Mouse (Mus musculus): ENCODE results near the gene Tns3. TPM values are rescaled to one million over a fixed set of nuclear protein-coding genes. Genes with fewer than 3 reads are reported as not detected.
"Not testable (repeated sequence)": the region's sequence is repeated elsewhere in the genome, so short reads cannot be mapped to it uniquely, and the experiment has no call there.

Tns3 gene
- polyA plus RNA-seq, 1 experiment: 45.7 TPM

- Histone ChIP-seq H3K27me3 (ENCODE audit: control insufficient read depth, insufficient read depth, low read length, poor library complexity, severe bottlenecking) (no peaks in the 10 kb centered on the region), H3K4me3 (ENCODE audit: low read depth, low read length) (no peak overlapping the region), H3K9me3 (replicated peaks; ENCODE audit: control insufficient read depth, insufficient read depth, low read length, poor library complexity, severe bottlenecking) (no peaks in the 10 kb centered on the region), H3K4me1 (ENCODE audit: control insufficient read depth, insufficient read depth, low read length) (no peaks in the 10 kb centered on the region), H3K36me3 (ENCODE audit: control insufficient read depth, insufficient read depth, low read length, poor library complexity, severe bottlenecking) (peaks cover 16% of the 10 kb centered on the region), H3K9ac (ENCODE audit: low read depth, poor library complexity, severe bottlenecking) (no peak overlapping the region), H3K27ac (ENCODE audit: insufficient read depth, low read length) (no peak overlapping the region)
- TF ChIP-seq CTCF (IDR thresholded peaks at IDR 0.05; ENCODE audit: low read depth, low read length): peak; percentile 56
- no peak for TF ChIP-seq EP300 (IDR thresholded peaks at IDR 0.05; ENCODE audit: insufficient read depth, low read depth, low read length)
These were observed 118.5 kb downstream of the Tns3 start for GRCm38 (mm10) chr11:8545798-8546197.

DNA sequence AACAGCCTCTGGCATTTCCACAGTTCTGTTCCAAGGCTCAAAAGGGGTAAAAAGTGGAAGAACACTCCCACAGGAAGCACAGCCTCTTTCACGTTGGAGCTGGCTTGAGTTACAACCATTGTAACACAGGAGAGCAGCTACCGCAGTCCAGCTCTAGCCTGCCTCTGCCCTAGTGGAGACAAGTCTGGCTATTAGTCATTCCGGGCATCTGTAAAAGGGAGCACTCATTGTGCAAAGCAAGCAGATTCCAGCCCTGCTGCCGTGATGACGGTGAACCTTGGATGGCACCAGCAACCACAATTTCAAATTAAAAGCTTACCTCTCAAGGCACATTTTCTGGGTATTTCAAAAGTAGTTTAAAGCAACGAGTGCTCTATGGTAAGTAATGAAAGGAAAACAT lies 120.0 kb downstream of the Tns3 start:
- Histone ChIP-seq H3K27ac (ENCODE audit: insufficient read depth, low read length) (no peak overlapping the region), H3K4me3 (ENCODE audit: low read depth, low read length) (no peak overlapping the region), H3K36me3 (ENCODE audit: control insufficient read depth, insufficient read depth, low read length, poor library complexity, severe bottlenecking) (peaks cover 20% of the 10 kb centered on the region), H3K9me3 (replicated peaks; ENCODE audit: control insufficient read depth, insufficient read depth, low read length, poor library complexity, severe bottlenecking) (no peaks in the 10 kb centered on the region), H3K9ac (ENCODE audit: low read depth, poor library complexity, severe bottlenecking) (no peak overlapping the region), H3K4me1 (ENCODE audit: control insufficient read depth, insufficient read depth, low read length) (no peaks in the 10 kb centered on the region), H3K27me3 (ENCODE audit: control insufficient read depth, insufficient read depth, low read length, poor library complexity, severe bottlenecking) (no peaks in the 10 kb centered on the region)
- TF ChIP-seq POLR2A (IDR thresholded peaks at IDR 0.05; ENCODE audit: insufficient read depth, low read length) (no peak), CTCF (IDR thresholded peaks at IDR 0.05; ENCODE audit: low read depth, low read length) (no peak), EP300 (IDR thresholded peaks at IDR 0.05; ENCODE audit: insufficient read depth, low read depth, low read length) (no peak)

GRCm38 (mm10) chr11:8541222-8541815 lies 123.0 kb downstream of the Tns3 start:
- no peak overlapping the region for H3K27ac ChIP-seq (ENCODE audit: insufficient read depth, low read length)
- H3K27me3 ChIP-seq (ENCODE audit: control insufficient read depth, insufficient read depth, low read length, poor library complexity, severe bottlenecking): no peaks in the 10 kb centered on the region
- H3K4me3 ChIP-seq (ENCODE audit: low read depth, low read length): no peak overlapping the region
- H3K4me1 ChIP-seq (ENCODE audit: control insufficient read depth, insufficient read depth, low read length): no peaks in the 10 kb centered on the region
- no peak overlapping the region for H3K9ac ChIP-seq (ENCODE audit: low read depth, poor library complexity, severe bottlenecking)
- H3K9me3 ChIP-seq (replicated peaks; ENCODE audit: control insufficient read depth, insufficient read depth, low read length, poor library complexity, severe bottlenecking): no peaks in the 10 kb centered on the region
- TF ChIP-seq CTCF (IDR thresholded peaks at IDR 0.05; ENCODE audit: low read depth, low read length): no peak
- no peak for TF ChIP-seq EP300 (IDR thresholded peaks at IDR 0.05; ENCODE audit: insufficient read depth, low read depth, low read length)
- TF ChIP-seq POLR2A (IDR thresholded peaks at IDR 0.05; ENCODE audit: insufficient read depth, low read length): no peak
- peaks cover 24% of the 10 kb centered on the region for H3K36me3 ChIP-seq (ENCODE audit: control insufficient read depth, insufficient read depth, low read length, poor library complexity, severe bottlenecking)

- peaks cover 17% of the 10 kb centered on the region for H3K36me3 ChIP-seq (ENCODE audit: control insufficient read depth, insufficient read depth, low read length, poor library complexity, severe bottlenecking)
- H3K27ac ChIP-seq (ENCODE audit: insufficient read depth, low read length): no peak overlapping the region
These were observed 124.6 kb downstream of the Tns3 start for GRCm38 (mm10) chr11:8539593-8540265.

DNA sequence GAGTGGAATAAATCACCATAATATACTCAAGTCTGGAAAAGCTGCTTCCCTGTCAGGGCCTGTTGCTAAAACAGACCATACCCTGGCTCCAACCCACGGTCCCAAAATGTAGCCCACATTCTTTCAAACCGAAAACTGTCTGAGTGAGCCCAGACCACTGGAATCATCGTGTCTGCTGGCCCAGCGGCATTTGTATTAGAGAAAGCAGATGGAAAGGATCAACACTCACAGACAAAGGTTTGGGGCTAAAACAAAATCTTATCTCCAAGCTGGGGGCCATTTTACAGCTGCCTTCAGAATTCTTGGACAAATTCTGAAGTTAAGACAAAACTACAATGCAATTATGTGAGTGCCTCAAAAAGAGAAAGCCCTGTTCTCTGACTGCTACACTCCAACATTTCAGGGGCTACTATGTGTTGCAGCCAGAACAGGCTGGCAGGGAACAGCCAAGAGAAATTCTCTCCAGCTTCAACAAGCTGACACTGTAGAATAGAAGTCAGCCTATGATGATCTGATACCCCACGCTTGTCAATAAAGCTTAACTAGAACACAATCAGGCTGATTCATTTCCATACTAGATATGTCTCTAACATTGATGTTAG lies 127.2 kb downstream of the Tns3 start:
- TF ChIP-seq POLR2A (IDR thresholded peaks at IDR 0.05; ENCODE audit: insufficient read depth, low read length) (no peak), EP300 (IDR thresholded peaks at IDR 0.05; ENCODE audit: insufficient read depth, low read depth, low read length) (no peak), CTCF (IDR thresholded peaks at IDR 0.05; ENCODE audit: low read depth, low read length) (no peak)

More at GRCm38 (mm10) chr11:8539593-8540265, 124.6 kb downstream of the Tns3 start:
- Histone ChIP-seq H3K9ac (ENCODE audit: low read depth, poor library complexity, severe bottlenecking) (no peak overlapping the region), H3K4me1 (ENCODE audit: control insufficient read depth, insufficient read depth, low read length) (no peaks in the 10 kb centered on the region), H3K4me3 (ENCODE audit: low read depth, low read length) (no peak overlapping the region), H3K9me3 (replicated peaks; ENCODE audit: control insufficient read depth, insufficient read depth, low read length, poor library complexity, severe bottlenecking) (no peaks in the 10 kb centered on the region), H3K27me3 (ENCODE audit: control insufficient read depth, insufficient read depth, low read length, poor library complexity, severe bottlenecking) (no peaks in the 10 kb centered on the region)
- no peak for TF ChIP-seq CTCF (IDR thresholded peaks at IDR 0.05; ENCODE audit: low read depth, low read length)
- TF ChIP-seq POLR2A (IDR thresholded peaks at IDR 0.05; ENCODE audit: insufficient read depth, low read length): no peak
- no peak for TF ChIP-seq EP300 (IDR thresholded peaks at IDR 0.05; ENCODE audit: insufficient read depth, low read depth, low read length)

GRCm38 (mm10) chr11:8534893-8535292 lies 129.4 kb downstream of the Tns3 start:
- no peak overlapping the region for H3K27ac ChIP-seq (ENCODE audit: insufficient read depth, low read length)
- no peaks in the 10 kb centered on the region for H3K27me3 ChIP-seq (ENCODE audit: control insufficient read depth, insufficient read depth, low read length, poor library complexity, severe bottlenecking)
- TF ChIP-seq POLR2A (IDR thresholded peaks at IDR 0.05; ENCODE audit: insufficient read depth, low read length): no peak
- peak; percentile 72 for TF ChIP-seq CTCF (IDR thresholded peaks at IDR 0.05; ENCODE audit: low read depth, low read length)
- no peak for TF ChIP-seq EP300 (IDR thresholded peaks at IDR 0.05; ENCODE audit: insufficient read depth, low read depth, low read length)
- H3K9me3 ChIP-seq (replicated peaks; ENCODE audit: control insufficient read depth, insufficient read depth, low read length, poor library complexity, severe bottlenecking): no peaks in the 10 kb centered on the region
- H3K9ac ChIP-seq (ENCODE audit: low read depth, poor library complexity, severe bottlenecking): no peak overlapping the region
- no peaks in the 10 kb centered on the region for H3K4me1 ChIP-seq (ENCODE audit: control insufficient read depth, insufficient read depth, low read length)
- H3K4me3 ChIP-seq (ENCODE audit: low read depth, low read length): no peak overlapping the region
- H3K36me3 ChIP-seq (ENCODE audit: control insufficient read depth, insufficient read depth, low read length, poor library complexity, severe bottlenecking): peaks cover 12% of the 10 kb centered on the region

More for the DNA sequence above, 127.2 kb downstream of the Tns3 start:
- H3K9ac ChIP-seq (ENCODE audit: low read depth, poor library complexity, severe bottlenecking): no peak overlapping the region
- peaks cover 14% of the 10 kb centered on the region for H3K36me3 ChIP-seq (ENCODE audit: control insufficient read depth, insufficient read depth, low read length, poor library complexity, severe bottlenecking)
- no peaks in the 10 kb centered on the region for H3K27me3 ChIP-seq (ENCODE audit: control insufficient read depth, insufficient read depth, low read length, poor library complexity, severe bottlenecking)
- no peak overlapping the region for H3K27ac ChIP-seq (ENCODE audit: insufficient read depth, low read length)
- no peaks in the 10 kb centered on the region for H3K9me3 ChIP-seq (replicated peaks; ENCODE audit: control insufficient read depth, insufficient read depth, low read length, poor library complexity, severe bottlenecking)
- no peak overlapping the region for H3K4me3 ChIP-seq (ENCODE audit: low read depth, low read length)
- H3K4me1 ChIP-seq (ENCODE audit: control insufficient read depth, insufficient read depth, low read length): no peaks in the 10 kb centered on the region

DNA sequence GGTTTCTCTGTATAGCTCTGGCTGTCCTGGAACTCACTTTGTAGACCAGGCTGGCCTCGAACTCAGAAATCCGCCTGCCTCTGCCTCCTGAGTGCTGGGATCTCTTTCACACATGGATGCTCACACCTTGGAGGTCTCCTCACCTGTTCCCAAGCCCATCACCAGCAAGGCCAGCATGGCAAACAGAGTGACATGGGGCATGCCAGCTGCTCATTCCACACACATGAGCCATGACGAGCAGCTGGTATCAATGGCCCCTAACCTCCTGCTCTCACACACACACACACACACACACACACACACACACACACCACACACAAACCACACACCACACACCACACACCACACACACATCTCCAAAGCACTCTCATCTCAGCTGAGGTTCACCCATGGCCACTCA lies 131.6 kb downstream of the Tns3 start:
- not testable (repeated sequence) for H3K4me3 ChIP-seq (ENCODE audit: low read depth, low read length); H3K27ac ChIP-seq (ENCODE audit: insufficient read depth, low read length); H3K27me3 ChIP-seq (ENCODE audit: control insufficient read depth, insufficient read depth, low read length, poor library complexity, severe bottlenecking); H3K9me3 ChIP-seq (replicated peaks; ENCODE audit: control insufficient read depth, insufficient read depth, low read length, poor library complexity, severe bottlenecking); H3K9ac ChIP-seq (ENCODE audit: low read depth, poor library complexity, severe bottlenecking); H3K4me1 ChIP-seq (ENCODE audit: control insufficient read depth, insufficient read depth, low read length); H3K36me3 ChIP-seq (ENCODE audit: control insufficient read depth, insufficient read depth, low read length, poor library complexity, severe bottlenecking)
